Mouse (Mus musculus) G1E-ER4 (cell line): ENCODE data around the gene Kdm4b. TPM values are rescaled to one million over a fixed set of nuclear protein-coding genes. Genes with fewer than 3 reads are reported as not detected.

ENCODE experiments used
- GATA1 ChIP-seq: IDR thresholded peaks from one replicate; pipeline ENCODE4 v1.8.0; 2012; ENCODE audit warnings: low read length, inconsistent platforms
- polyA plus RNA-seq: library from polyadenylated mRNA; stranded (reverse); fragments of >175 nt; gene quantifications from 2 replicates; pipeline ENCODE4 v1.2.3, GENCODE M21; 2012

The Kdm4b gene
- polyA plus RNA-seq, 1 experiment, result 37.9 TPM

- no peak for TF ChIP-seq GATA1
Observed at GRCm38 (mm10) chr17:56291826-56292475, 33.9 kb upstream of the Kdm4b start.

GRCm38 (mm10) chr17:56292531-56293222, 33.2 kb upstream of the Kdm4b start, which contains the start of gene Plin3:
Plin3 (minus strand) TSS chr17:56292873.
- no peak for TF ChIP-seq GATA1

GRCm38 (mm10) chr17:56293291-56293690, 32.6 kb upstream of the Kdm4b start:
- TF ChIP-seq GATA1, result no peak

GRCm38 (mm10) chr17:56294241-56294640, 31.6 kb upstream of the Kdm4b start:
- no peak for TF ChIP-seq GATA1

- no peak for TF ChIP-seq GATA1
Observed at GRCm38 (mm10) chr17:56296201-56296600, 29.7 kb upstream of the Kdm4b start.

- no peak for TF ChIP-seq GATA1
Observed at GRCm38 (mm10) chr17:56298238-56298637, 27.6 kb upstream of the Kdm4b start.

GRCm38 (mm10) chr17:56300186-56300585, 25.7 kb upstream of the Kdm4b start, which contains the start of gene Arrdc5:
Arrdc5 (minus strand) TSS chr17:56300286.
- no peak for TF ChIP-seq GATA1

- TF ChIP-seq GATA1, result no peak
Observed at GRCm38 (mm10) chr17:56302363-56302996, 23.4 kb upstream of the Kdm4b start.

GRCm38 (mm10) chr17:56303160-56303846, 22.6 kb upstream of the Kdm4b start, which contains the start of gene Uhrf1:
Uhrf1 (plus strand) TSS chr17:56303321.
- no peak for TF ChIP-seq GATA1

- no peak for TF ChIP-seq GATA1
Observed at GRCm38 (mm10) chr17:56303847-56304586, 21.8 kb upstream of the Kdm4b start.

GRCm38 (mm10) chr17:56304718-56305117, 21.1 kb upstream of the Kdm4b start:
- no peak for TF ChIP-seq GATA1

- no peak for TF ChIP-seq GATA1
Observed at GRCm38 (mm10) chr17:56305156-56305555, 20.7 kb upstream of the Kdm4b start.

GRCm38 (mm10) chr17:56305826-56306225, 20.0 kb upstream of the Kdm4b start:
- no peak for TF ChIP-seq GATA1

- no peak for TF ChIP-seq GATA1
Observed at GRCm38 (mm10) chr17:56308088-56308487, 17.8 kb upstream of the Kdm4b start.
